Mouse (Mus musculus): ENCODE measurements around the gene Ap1g1. TPM values are rescaled to one million over a fixed set of nuclear protein-coding genes. Genes with fewer than 3 reads are reported as not detected.

Gene Ap1g1
- polyA plus RNA-seq, 1 experiment from 2014 or later, result 32.7 TPM

GRCm38 (mm10) chr8:109773154-109773553 is 5.2 kb upstream of the Ap1g1 start:
- Histone ChIP-seq H3K4me3 (ENCODE audit: low read depth, low read length) (no peak overlapping the region), H3K27me3 (replicated peaks; ENCODE audit: control insufficient read depth, insufficient read depth, low read length) (no peaks in the 10 kb centered on the region), H3K9ac (ENCODE audit: low read depth, low read length) (no peak overlapping the region), H3K4me2 (no peak overlapping the region), H3K4me1 (replicated peaks; ENCODE audit: control insufficient read depth, insufficient read depth, low read length) (no peaks in the 10 kb centered on the region), H3K27ac (ENCODE audit: low read depth, low read length) (no peak overlapping the region), H3K36me3 (ENCODE audit: control insufficient read depth, insufficient read depth, low read length) (no peaks in the 10 kb centered on the region), H3K9me3 (ENCODE audit: control insufficient read depth, low read length) (no peaks in the 10 kb centered on the region)
- DNase-seq (ENCODE audit: low spot score) (no peak), ATAC-seq (replicated peaks; ENCODE audit: low FRiP score) (no peak)
- WGBS, result 30% methylated on average over 3 of the region's 3 CpGs

GRCm38 (mm10) chr8:109777851-109778250 is 503 bp upstream of the Ap1g1 start:
- ATAC-seq (replicated peaks; ENCODE audit: low FRiP score) (no peak), DNase-seq (ENCODE audit: low spot score) (no peak)
- no peaks in the 10 kb centered on the region for H3K9me3 ChIP-seq (ENCODE audit: control insufficient read depth, low read length)
- peaks cover 13% of the 10 kb centered on the region for H3K4me1 ChIP-seq (replicated peaks; ENCODE audit: control insufficient read depth, insufficient read depth, low read length)
- H3K27ac ChIP-seq (ENCODE audit: low read depth, low read length), result no peak overlapping the region
- H3K36me3 ChIP-seq (ENCODE audit: control insufficient read depth, insufficient read depth, low read length), result no peaks in the 10 kb centered on the region
- WGBS, result 28% methylated on average over 5 of the region's 5 CpGs
- peak overlapping the region; percentile 62 for H3K4me2 ChIP-seq
- peak overlapping the region; percentile 27; the same call in 1 of the 2 replicates for H3K9ac ChIP-seq (ENCODE audit: low read depth, low read length)
- no peaks in the 10 kb centered on the region for H3K27me3 ChIP-seq (replicated peaks; ENCODE audit: control insufficient read depth, insufficient read depth, low read length)
- peak overlapping the region; percentile 87 for H3K4me3 ChIP-seq (ENCODE audit: low read depth, low read length)

GRCm38 (mm10) chr8:109778993-109779421 is 653 bp downstream of the Ap1g1 start:
- Histone ChIP-seq H3K9ac (ENCODE audit: low read depth, low read length) (peak overlapping the region; percentile 88), H3K4me2 (peak overlapping the region; percentile 79), H3K4me3 (ENCODE audit: low read depth, low read length) (peak overlapping the region; percentile 87), H3K27me3 (replicated peaks; ENCODE audit: control insufficient read depth, insufficient read depth, low read length) (no peaks in the 10 kb centered on the region), H3K9me3 (ENCODE audit: control insufficient read depth, low read length) (no peaks in the 10 kb centered on the region), H3K36me3 (ENCODE audit: control insufficient read depth, insufficient read depth, low read length) (no peaks in the 10 kb centered on the region), H3K4me1 (replicated peaks; ENCODE audit: control insufficient read depth, insufficient read depth, low read length) (peaks cover 19% of the 10 kb centered on the region), H3K27ac (ENCODE audit: low read depth, low read length) (peak overlapping the region; percentile 95)
- ATAC-seq (replicated peaks; ENCODE audit: low FRiP score) (peak; percentile 40), DNase-seq (ENCODE audit: low spot score) (no peak)
- WGBS, result under 1% methylated on average over 31 of the region's 32 CpGs

- H3K4me3 ChIP-seq (ENCODE audit: low read depth, low read length), result peak overlapping the region; percentile 87
- 17% methylated on average over 24 of the region's 24 CpGs for WGBS
- peaks cover 19% of the 10 kb centered on the region for H3K4me1 ChIP-seq (replicated peaks; ENCODE audit: control insufficient read depth, insufficient read depth, low read length)
- ATAC-seq (replicated peaks; ENCODE audit: low FRiP score), result no peak
- DNase-seq (ENCODE audit: low spot score), result no peak
- H3K9me3 ChIP-seq (ENCODE audit: control insufficient read depth, low read length), result no peaks in the 10 kb centered on the region
- H3K4me2 ChIP-seq, result peak overlapping the region; percentile 79
- H3K9ac ChIP-seq (ENCODE audit: low read depth, low read length), result peak overlapping the region; percentile 88
- peak overlapping the region; percentile 95 for H3K27ac ChIP-seq (ENCODE audit: low read depth, low read length)
- no peaks in the 10 kb centered on the region for H3K27me3 ChIP-seq (replicated peaks; ENCODE audit: control insufficient read depth, insufficient read depth, low read length)
- H3K36me3 ChIP-seq (ENCODE audit: control insufficient read depth, insufficient read depth, low read length), result no peaks in the 10 kb centered on the region
These were observed 1.3 kb downstream of the Ap1g1 start for GRCm38 (mm10) chr8:109779431-109780228.

GRCm38 (mm10) chr8:109780548-109780947 is 2.2 kb downstream of the Ap1g1 start:
- H3K27me3 ChIP-seq (replicated peaks; ENCODE audit: control insufficient read depth, insufficient read depth, low read length), result no peaks in the 10 kb centered on the region
- 48% methylated on average over 4 of the region's 4 CpGs for WGBS
- no peak overlapping the region for H3K27ac ChIP-seq (ENCODE audit: low read depth, low read length)
- peak overlapping the region; percentile 79 for H3K4me2 ChIP-seq
- peaks cover 19% of the 10 kb centered on the region for H3K4me1 ChIP-seq (replicated peaks; ENCODE audit: control insufficient read depth, insufficient read depth, low read length)
- H3K9ac ChIP-seq (ENCODE audit: low read depth, low read length), result no peak overlapping the region
- no peak overlapping the region for H3K4me3 ChIP-seq (ENCODE audit: low read depth, low read length)
- DNase-seq (ENCODE audit: low spot score), result no peak
- H3K36me3 ChIP-seq (ENCODE audit: control insufficient read depth, insufficient read depth, low read length), result no peaks in the 10 kb centered on the region
- no peaks in the 10 kb centered on the region for H3K9me3 ChIP-seq (ENCODE audit: control insufficient read depth, low read length)
- ATAC-seq (replicated peaks; ENCODE audit: low FRiP score), result no peak

- DNase-seq (ENCODE audit: low spot score), result no peak
- Histone ChIP-seq H3K4me2 (peak overlapping the region; percentile 33), H3K27me3 (replicated peaks; ENCODE audit: control insufficient read depth, insufficient read depth, low read length) (no peaks in the 10 kb centered on the region), H3K36me3 (ENCODE audit: control insufficient read depth, insufficient read depth, low read length) (no peaks in the 10 kb centered on the region), H3K4me3 (ENCODE audit: low read depth, low read length) (no peak overlapping the region), H3K9ac (ENCODE audit: low read depth, low read length) (no peak overlapping the region), H3K4me1 (replicated peaks; ENCODE audit: control insufficient read depth, insufficient read depth, low read length) (peaks cover 6% of the 10 kb centered on the region; the same call in 1 of the 2 replicates), H3K27ac (ENCODE audit: low read depth, low read length) (no peak overlapping the region; the same call in 1 of the 2 replicates), H3K9me3 (ENCODE audit: control insufficient read depth, low read length) (no peaks in the 10 kb centered on the region)
- ATAC-seq (replicated peaks; ENCODE audit: low FRiP score), result peak; percentile 91
- 42% methylated on average over 2 of the region's 2 CpGs for WGBS
These were observed 12.6 kb downstream of the Ap1g1 start for GRCm38 (mm10) chr8:109790938-109791337.

GRCm38 (mm10) chr8:109795166-109795565 is 16.8 kb downstream of the Ap1g1 start:
- Histone ChIP-seq H3K4me3 (ENCODE audit: low read depth, low read length) (no peak overlapping the region), H3K4me1 (replicated peaks; ENCODE audit: control insufficient read depth, insufficient read depth, low read length) (peaks cover 13% of the 10 kb centered on the region; the same call in 1 of the 2 replicates), H3K36me3 (ENCODE audit: control insufficient read depth, insufficient read depth, low read length) (no peaks in the 10 kb centered on the region), H3K9me3 (ENCODE audit: control insufficient read depth, low read length) (no peaks in the 10 kb centered on the region), H3K9ac (ENCODE audit: low read depth, low read length) (no peak overlapping the region), H3K27ac (ENCODE audit: low read depth, low read length) (no peak overlapping the region), H3K4me2 (no peak overlapping the region), H3K27me3 (replicated peaks; ENCODE audit: control insufficient read depth, insufficient read depth, low read length) (no peaks in the 10 kb centered on the region)
- ATAC-seq (replicated peaks; ENCODE audit: low FRiP score) (no peak), DNase-seq (ENCODE audit: low spot score) (no peak)
- WGBS, result 77% methylated on average over 1 of the region's 1 CpGs

- ATAC-seq (replicated peaks; ENCODE audit: low FRiP score) (no peak), DNase-seq (ENCODE audit: low spot score) (no peak)
- Histone ChIP-seq H3K4me2 (no peak overlapping the region), H3K4me1 (replicated peaks; ENCODE audit: control insufficient read depth, insufficient read depth, low read length) (0 out of 2 replicates have a peak, but pooled peaks cover 8% of the 10 kb centered on the region), H3K9me3 (ENCODE audit: control insufficient read depth, low read length) (no peaks in the 10 kb centered on the region), H3K9ac (ENCODE audit: low read depth, low read length) (no peak overlapping the region), H3K4me3 (ENCODE audit: low read depth, low read length) (no peak overlapping the region), H3K27me3 (replicated peaks; ENCODE audit: control insufficient read depth, insufficient read depth, low read length) (no peaks in the 10 kb centered on the region), H3K27ac (ENCODE audit: low read depth, low read length) (no peak overlapping the region), H3K36me3 (ENCODE audit: control insufficient read depth, insufficient read depth, low read length) (0 out of 2 replicates have a peak, but pooled peaks cover under 1% of the 10 kb centered on the region)
These were observed 20.4 kb downstream of the Ap1g1 start for GRCm38 (mm10) chr8:109798721-109799120.

- Histone ChIP-seq H3K9me3 (ENCODE audit: control insufficient read depth, low read length) (no peaks in the 10 kb centered on the region), H3K4me3 (ENCODE audit: low read depth, low read length) (no peak overlapping the region), H3K9ac (ENCODE audit: low read depth, low read length) (no peak overlapping the region), H3K27me3 (replicated peaks; ENCODE audit: control insufficient read depth, insufficient read depth, low read length) (no peaks in the 10 kb centered on the region), H3K27ac (ENCODE audit: low read depth, low read length) (no peak overlapping the region), H3K4me2 (no peak overlapping the region), H3K36me3 (ENCODE audit: control insufficient read depth, insufficient read depth, low read length) (0 out of 2 replicates have a peak, but pooled peaks cover 2% of the 10 kb centered on the region), H3K4me1 (replicated peaks; ENCODE audit: control insufficient read depth, insufficient read depth, low read length) (0 out of 2 replicates have a peak, but pooled peaks cover 7% of the 10 kb centered on the region)
- DNase-seq (ENCODE audit: low spot score) (no peak), ATAC-seq (replicated peaks; ENCODE audit: low FRiP score) (no peak)
- 69% methylated on average over 4 of the region's 4 CpGs for WGBS
These were observed 20.9 kb downstream of the Ap1g1 start for GRCm38 (mm10) chr8:109799245-109799644.
